Mouse (Mus musculus): ENCODE measurements around the gene Dusp7.

GRCm38 (mm10) chr9:106377247-106377646, 8.8 kb downstream of the Dusp7 start:
- no peak for TF ChIP-seq CTCF (IDR thresholded peaks at IDR 0.05)
- TF ChIP-seq EP300 (IDR thresholded peaks at IDR 0.05): no peak

All from lung, postnatal 0 days (tissue).